Mouse (Mus musculus): Measurements from ENCODE around the gene B4galt5. TPM values are rescaled to one million over a fixed set of nuclear protein-coding genes. Genes with fewer than 3 reads are reported as not detected.
A peak's percentile ranks its signal among the peaks of the same experiment; 100 is the strongest.

B4galt5 gene
- total RNA-seq, 2 experiments from 2014 or later = 20.1 TPM; not detected in 1

DNA sequence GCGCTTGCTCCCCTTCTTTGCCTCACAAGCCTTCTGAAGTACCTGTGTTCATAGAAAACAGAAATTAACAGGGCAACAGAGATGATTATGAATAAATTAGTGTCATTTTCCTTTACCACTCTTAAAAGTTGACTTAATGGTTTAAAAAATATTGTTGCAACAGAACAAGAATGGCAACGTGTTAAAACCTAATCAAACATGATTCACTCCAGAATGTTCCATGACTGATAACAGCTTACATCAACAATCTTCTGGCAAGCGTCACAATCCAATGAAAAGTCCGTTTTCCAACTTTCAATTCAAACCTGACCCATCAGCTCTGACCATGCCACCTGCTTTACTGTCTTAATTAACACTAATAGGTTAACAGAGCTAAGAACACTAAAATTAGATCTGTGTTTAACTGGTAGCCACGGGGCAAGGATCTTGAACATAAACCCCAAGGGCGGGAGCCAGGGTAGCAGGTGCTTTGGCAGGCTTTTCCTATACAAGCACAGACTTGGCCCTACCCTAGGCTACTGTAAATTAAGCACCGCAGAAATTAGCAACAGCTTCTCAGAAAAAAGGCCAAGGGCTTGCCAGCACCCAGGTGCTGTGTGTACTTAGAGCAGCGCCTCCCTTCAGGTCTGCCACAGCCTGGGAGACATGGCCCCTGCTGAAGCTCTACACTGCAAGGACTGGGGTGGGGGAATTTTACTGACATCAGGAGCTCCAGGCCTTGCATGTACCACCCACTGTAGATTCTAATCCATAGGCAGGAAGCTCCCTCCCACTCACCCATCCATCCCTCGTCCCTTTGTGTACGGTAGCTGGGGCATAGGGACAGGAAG is 12.4 kb downstream of the B4galt5 start:
- no peak for ATAC-seq (replicated peaks; ENCODE audit: low FRiP score, low TSS enrichment, poor library complexity, severe bottlenecking)

DNA sequence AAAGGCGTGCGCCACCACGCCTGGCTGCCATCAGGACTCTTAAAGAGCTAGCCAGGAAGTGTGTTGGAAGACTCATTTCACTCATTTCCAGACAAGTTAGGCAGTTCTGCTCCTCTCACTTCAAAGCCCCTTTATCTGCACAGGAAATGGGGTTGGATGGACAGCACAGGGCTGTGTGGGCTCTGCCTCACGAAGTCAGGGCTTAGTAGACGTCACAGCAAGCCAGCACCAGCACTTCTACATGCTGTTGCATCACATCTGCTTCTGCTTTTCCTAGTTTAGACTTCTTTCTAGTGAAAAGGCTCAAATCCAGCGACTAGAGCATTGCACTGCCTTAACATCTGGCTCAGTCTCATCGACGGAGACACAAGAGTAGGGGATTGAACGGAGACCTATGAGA is 13.9 kb downstream of the B4galt5 start:
- no peak for ATAC-seq (replicated peaks; ENCODE audit: low FRiP score, low TSS enrichment, poor library complexity, severe bottlenecking)

DNA sequence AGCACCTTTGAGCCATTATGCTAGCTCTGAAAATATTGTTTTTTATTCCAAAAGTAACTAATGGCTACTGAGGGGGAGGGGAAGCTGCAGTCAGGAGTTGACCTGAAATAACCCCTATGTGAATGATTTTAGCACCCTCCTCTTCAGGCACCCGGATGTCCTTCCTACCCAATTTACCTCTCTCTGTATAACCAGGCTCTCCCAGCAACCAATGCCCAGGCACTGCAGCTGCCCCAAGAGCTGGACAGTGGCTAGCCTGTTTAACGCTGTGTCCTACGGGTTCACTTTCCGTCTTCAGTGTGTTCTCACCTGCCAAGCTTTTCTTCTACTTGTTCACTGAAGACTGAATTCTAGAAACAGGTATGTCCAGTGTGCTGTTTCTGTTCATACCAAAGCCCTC is 14.7 kb downstream of the B4galt5 start:
- ATAC-seq (replicated peaks; ENCODE audit: low FRiP score, low TSS enrichment, poor library complexity, severe bottlenecking) = no peak

DNA sequence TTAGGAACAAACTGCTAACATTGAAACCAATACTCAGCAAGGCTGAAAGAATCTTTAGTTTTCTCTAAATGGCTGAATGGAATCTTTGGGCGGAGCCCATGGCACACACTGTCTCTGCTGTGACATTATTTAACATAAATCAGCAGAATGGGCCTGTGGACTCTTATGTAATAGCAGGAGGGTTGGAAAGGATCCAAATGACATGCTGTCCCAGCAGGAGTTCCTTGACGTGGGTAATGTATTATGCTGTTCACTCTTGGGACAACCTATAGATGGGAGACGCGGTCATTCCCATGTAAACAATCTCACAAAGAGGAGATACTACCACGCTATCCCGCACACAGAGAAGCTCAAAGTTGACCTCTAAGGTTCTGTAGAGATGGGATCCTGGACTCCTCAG is 15.5 kb downstream of the B4galt5 start:
- no peak for ATAC-seq (replicated peaks; ENCODE audit: low FRiP score, low TSS enrichment, poor library complexity, severe bottlenecking)

DNA sequence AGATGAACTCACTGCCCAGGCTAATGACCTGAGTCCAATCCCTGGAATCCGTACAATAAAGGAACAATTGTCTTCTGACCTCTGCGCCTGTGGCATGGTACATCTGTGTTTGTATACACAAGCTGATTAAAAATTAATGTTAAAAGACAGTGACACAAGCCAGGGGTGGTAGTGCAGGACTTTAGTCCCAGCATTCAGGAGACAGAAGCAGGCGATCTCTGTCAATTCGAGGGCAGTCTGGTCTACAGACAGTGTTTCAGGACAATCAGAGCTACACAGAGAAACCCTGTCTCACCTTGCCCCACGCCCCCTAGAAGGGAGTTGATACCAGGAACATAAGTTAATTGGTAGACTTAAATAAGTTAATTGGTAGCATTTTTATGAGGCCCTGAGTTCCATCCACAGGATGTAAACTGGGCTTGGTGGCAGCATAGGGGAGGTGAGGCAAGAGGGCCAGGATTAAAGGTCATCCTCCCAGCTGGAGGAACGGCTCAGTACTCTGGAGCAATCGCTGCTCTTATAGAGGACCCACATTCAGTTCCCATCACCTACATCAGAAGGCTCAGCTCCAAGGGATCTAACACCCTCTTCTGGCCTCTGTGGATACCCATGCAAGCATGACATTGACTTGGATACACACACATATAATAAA is 16.5 kb downstream of the B4galt5 start:
- no peak for ATAC-seq (replicated peaks; ENCODE audit: low FRiP score, low TSS enrichment, poor library complexity, severe bottlenecking)

DNA sequence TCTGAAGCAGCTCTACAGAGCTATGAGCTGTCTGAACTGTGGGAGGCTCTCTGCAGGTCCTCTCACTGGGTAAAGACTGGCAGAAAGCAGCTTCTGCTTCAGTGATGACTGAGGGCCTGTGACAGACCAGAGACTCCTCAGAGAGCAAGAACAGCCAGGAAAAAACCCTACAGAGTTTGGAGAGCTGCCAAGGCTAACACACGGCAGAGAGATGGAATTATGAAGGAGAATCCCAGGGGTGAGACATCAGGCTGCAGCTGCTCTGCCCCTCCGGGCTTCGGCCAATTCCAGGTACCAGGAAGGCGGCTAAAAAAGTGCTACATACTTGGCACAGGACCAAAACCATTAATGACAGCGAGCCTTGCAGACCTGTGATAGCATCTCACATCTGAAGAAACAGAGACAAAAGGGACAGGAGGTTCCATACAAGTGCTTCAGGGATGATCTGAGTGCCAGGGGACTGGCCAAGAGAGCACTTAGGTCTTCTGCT is 17.5 kb downstream of the B4galt5 start:
- ATAC-seq (replicated peaks; ENCODE audit: low FRiP score, low TSS enrichment, poor library complexity, severe bottlenecking) = no peak

DNA sequence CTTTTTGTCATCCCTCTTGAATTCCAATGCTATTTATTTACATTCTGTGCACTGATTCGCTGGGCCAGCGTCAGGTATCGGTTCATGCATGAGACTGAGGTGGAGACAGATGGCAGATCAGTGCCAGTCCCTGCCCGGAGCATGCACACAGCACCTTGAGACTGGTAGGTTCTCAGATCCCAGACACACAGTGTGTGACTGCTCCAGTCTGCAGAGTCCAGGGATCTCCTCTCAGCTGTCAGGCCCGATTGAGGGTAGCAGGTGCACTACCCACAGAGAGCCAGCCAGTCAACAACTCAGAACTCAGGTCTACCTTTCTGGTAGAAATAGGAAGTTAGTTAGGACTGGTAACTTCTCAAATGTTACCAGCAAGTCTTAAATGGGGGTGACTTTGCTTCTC is 18.4 kb downstream of the B4galt5 start:
- ATAC-seq (replicated peaks; ENCODE audit: low FRiP score, low TSS enrichment, poor library complexity, severe bottlenecking) = no peak

DNA sequence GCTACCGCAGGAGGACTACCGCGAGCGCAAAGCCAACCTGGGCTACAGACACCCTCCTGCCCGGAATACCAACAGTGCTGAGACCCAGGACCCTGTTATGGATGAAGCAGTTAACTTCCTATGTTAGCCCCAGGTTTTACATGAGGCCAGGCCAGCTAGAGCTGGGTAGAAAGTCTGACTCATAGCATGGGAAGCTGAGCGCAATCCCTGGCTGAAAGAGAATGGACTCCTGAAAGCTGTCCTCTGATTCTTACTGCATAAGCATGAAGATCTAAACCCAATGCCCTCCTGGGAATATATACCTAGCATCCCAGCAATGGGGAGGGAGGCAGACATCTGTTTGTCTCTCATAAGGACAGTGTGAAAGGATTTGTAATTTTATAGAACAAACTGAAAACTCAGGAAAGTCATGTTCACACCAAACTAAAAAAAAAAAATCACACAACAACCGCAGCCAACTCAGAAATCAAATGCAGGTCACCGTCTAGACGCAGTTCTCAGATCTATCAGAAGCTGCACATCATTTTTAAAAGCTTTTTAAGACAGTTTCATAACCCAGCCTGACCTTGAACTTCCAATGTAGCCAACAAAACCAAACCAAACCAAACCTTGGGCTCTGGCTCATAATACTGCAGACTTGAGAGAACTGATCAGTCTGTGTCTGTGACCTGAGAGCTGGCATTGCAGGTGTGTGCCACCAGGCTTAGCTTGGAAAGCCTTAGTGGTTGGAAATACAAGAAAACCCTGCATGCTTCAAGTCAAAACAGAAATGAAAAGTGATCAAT is 19.3 kb downstream of the B4galt5 start:
- ATAC-seq (replicated peaks; ENCODE audit: low FRiP score, low TSS enrichment, poor library complexity, severe bottlenecking) = no peak

DNA sequence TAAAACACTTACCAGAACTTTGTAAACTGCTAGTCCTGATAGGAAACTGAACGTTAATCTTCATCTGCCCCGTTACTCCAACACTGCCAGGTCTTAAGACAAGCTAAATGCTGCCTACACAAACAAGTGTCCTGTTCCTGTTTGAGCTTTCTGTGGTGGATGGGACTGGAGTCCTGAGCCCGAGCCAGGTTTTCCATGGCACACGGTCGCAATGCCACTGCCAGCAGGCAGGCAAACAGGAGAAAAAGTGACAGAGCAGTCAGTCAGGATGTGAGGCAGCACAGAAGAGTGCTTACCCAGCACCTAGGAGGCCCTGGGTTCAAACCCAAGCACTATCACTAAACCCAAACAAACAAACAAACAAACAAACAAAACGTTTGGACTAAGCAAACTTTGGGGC is 20.6 kb downstream of the B4galt5 start:
- ATAC-seq (replicated peaks; ENCODE audit: low FRiP score, low TSS enrichment, poor library complexity, severe bottlenecking) = no peak

DNA sequence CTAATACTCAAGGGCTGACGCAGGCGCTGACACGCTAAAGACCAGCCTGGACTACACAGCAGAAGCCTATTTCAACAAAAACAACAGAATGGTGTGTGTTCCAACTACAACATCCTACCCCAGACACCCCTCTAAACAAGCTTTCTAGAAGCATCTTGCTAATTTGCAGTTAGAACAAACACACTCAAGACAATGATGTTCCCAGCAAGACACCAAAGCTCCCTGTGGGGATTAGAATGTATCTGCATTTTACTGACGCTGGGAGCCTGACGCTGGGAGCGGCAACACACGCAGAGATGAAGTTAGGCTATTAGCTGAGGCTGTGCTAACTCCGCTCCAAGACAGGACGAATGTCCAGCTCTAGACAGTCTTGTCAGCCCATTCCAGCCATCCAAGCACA is 22.4 kb downstream of the B4galt5 start:
- ATAC-seq (replicated peaks; ENCODE audit: low FRiP score, low TSS enrichment, poor library complexity, severe bottlenecking) = no peak

DNA sequence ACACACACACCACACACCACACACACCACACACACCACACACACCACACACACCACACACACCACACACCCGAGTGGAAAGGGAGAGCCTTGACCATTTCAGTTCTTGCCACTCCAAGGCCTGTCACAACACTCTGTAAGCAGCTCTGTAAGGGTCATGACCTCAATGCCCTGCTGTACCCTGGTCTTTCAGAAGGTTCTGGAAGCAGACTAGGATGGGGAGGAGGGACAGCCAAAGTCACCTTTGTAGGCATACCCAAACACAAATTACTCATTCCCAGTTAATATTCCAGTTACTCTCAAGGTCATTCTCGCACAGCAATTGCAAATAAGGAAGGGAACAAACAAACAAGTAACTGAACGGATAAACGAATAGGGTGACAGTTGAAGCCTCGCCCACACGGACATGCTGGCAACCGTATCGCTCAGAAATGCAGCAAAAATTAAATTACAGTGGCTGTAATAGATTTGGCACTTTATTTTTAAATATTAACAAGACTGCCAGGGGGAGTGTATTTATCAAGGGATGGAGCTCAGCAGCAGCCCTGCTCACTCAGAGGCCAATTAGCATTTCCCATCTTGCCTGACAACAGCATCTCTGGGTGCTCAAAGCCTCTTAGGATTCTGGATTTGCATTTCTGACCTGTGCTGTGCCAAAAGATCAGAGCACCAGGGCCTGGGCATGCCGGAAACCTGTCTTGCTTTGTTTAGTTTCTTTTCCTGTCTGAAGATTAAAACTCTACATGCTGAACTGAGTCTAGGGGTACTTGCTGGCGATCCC is 24.6 kb downstream of the B4galt5 start:
- ATAC-seq (replicated peaks; ENCODE audit: low FRiP score, low TSS enrichment, poor library complexity, severe bottlenecking) = no peak

DNA sequence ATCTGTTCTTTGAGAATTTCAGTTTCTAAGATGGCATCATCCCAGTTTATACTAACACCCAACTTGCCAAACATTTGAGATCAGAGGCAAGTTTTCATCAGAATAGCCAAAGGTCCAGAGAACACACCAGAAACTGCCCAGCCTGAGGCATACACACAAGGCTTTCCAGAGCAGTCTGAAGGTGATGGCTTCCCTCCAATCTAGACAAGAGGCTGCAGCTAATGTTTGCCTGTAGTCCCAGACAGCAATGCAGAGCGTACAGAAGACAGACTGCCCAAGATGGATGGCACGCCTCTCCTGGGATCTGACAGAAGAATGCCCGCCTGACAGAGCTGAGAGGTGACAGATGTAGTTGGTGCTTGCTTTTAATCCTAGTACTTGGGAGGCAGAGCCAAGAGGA is 25.9 kb downstream of the B4galt5 start:
- ATAC-seq (replicated peaks; ENCODE audit: low FRiP score, low TSS enrichment, poor library complexity, severe bottlenecking) = no peak

DNA sequence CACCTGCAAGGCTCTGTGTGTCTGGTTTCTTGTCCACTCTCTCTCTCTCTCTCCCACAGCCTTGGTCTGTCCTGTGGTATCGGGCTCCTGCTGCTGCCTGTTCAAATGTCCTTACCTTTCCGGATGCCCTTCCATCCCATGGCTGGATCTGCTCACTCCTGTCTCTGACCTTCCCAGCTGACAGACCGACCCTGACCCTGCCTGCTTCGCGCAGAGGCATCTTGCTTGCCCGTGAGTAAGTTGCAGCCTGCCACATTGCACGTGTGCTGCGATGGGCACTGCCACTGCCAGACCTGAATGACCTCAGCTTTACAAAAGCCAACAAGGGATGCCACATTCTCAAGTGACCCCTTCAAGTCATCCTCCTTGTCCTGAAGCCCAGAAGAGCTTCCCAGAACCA is 27.6 kb downstream of the B4galt5 start:
- ATAC-seq (replicated peaks; ENCODE audit: low FRiP score, low TSS enrichment, poor library complexity, severe bottlenecking) = no peak

DNA sequence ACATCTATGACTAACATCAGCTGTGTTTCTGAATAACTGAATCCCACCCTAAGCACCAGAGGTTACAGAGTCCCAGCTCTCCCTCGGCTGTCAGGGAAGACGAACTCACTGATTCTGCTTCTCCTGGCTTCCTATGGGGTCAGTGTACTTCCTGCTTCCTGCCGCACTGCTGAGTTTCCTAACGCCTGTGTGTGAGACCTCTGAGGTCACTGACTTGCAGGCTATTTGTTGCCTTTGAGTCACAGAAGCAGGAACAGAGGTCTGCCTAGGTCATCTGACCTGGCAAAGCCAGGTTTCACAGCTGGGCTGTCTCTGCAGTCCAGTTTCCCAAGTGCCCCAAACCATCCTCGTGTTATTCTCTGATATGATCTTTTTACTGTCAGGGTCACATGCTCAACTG is 30.0 kb downstream of the B4galt5 start:
- no peak for ATAC-seq (replicated peaks; ENCODE audit: low FRiP score, low TSS enrichment, poor library complexity, severe bottlenecking)

DNA sequence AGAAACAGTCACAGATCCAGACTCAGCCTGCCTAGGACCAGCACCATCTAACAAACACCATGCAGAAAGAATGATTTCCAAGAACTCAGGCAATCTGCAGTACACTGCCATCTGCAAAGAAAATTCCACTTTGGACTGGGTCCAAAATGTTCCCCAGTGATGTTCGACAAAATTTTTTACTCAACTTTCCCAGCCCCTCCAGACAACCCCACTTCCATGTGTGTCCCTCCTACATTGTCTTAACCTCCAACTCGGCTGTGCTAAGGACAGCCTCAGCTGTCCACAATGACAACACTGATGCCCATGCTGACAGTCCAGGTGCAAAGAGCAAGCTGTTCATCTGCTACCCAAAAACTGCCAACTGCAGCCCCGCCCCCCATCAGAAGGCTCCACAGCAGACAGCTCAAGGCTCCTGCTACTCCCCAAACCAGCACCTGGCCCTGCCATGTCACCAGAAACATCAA is 32.2 kb downstream of the B4galt5 start:
- ATAC-seq (replicated peaks; ENCODE audit: low FRiP score, low TSS enrichment, poor library complexity, severe bottlenecking) = no peak

DNA sequence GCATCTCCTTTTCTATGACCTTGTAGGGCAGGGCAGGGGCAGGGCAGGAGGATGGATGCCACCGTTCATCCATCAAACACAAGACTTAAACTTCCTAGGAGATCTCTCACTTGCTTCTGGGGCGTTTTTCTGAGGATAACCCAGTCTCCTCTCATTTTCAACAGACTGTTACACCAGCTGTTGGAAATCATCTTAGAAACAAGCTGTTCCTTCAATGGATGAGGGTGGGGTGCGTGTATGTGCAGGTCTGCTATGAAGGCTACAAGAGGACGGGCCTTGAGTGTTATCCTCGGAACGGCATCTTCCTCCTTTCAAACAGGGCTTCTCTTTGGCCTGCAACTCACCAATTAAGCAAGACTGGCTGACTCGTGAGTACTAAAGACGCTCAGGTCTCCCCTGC is 34.5 kb downstream of the B4galt5 start:
- no peak for ATAC-seq (replicated peaks; ENCODE audit: low FRiP score, low TSS enrichment, poor library complexity, severe bottlenecking)

DNA sequence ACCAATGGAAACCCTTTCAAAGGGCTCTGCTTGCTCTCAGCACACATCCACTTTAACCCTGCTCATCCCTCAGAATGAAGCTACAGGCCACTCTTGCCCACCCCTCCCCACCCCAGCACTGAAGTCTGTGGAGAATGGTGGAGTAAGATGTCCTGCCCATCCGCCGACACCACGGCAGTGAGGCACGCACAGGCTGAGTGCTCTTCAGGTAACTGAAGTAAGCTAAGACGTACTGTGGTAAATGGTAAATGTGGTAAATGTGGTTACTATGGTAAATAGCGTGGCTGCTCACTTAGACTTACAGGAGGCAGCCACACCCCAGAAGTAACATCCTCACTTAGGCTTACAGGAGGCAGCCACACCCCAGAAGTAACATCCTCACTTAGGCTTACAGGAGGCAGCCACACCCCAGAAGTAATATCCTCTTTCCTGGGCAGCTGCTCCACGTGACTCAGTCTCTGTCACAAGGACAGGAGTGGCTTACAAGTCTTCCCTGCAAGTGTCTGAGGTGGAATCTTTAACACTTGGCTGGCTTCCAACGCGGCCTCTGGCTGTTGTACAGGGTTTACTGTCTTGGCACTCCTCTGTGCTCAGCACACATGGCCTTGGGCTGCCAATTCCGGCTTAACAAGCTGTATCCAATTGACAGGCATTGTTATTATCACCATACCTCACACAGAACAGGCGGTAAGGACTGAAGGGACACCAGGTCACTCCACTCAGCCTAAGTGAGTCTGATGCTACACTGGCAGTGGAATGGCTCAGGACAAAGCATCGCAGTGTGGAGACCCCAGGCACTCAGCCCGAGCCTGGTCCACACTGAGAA is 35.3 kb downstream of the B4galt5 start:
- ATAC-seq (replicated peaks; ENCODE audit: low FRiP score, low TSS enrichment, poor library complexity, severe bottlenecking) = peak; percentile 53

DNA sequence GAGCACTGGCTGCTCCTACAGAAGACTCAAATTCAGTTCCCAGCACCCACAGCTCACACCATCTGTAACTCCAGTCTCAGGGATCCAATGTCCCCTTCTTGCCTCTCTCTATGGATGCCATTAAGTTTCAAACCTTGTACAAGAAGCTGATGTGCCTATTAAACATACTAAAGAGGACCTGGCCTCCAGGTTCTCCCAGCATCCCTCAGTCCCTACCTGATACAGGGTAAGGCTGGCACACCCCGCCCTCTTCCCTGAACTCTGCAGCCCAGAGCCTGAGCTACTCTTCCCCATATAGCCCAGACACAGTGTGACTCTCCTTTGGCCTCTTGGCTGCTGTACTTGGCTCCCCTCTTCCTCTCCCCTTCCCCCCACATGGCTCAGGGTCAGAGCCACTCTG is 38.9 kb downstream of the B4galt5 start:
- no peak for ATAC-seq (replicated peaks; ENCODE audit: low FRiP score, low TSS enrichment, poor library complexity, severe bottlenecking)

DNA sequence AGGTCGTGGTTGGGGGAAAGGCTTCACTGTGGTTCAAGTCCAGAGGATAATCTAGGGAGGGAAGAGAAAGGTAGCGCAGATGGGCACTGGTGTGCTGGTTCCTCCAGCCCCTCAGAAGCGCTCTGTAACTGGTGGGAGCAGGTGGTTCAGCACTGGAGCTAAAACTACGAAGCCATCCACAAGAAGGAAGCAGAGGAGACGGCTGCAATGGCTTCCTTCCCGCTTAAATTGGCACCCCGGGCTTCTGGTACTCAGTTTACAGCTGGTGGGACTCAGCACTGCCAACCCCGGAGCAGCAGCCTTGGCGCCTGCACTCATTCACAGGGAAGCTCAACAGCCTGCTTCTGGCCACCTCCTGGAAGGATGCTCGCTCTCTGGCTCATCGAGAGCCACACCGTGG is 39.7 kb downstream of the B4galt5 start:
- ATAC-seq (replicated peaks; ENCODE audit: low FRiP score, low TSS enrichment, poor library complexity, severe bottlenecking) = no peak
